Mouse (Mus musculus) CH12.LX (cell line): ENCODE measurements around the gene Cln6. TPM values are rescaled to one million over a fixed set of nuclear protein-coding genes. Genes with fewer than 3 reads are reported as not detected.

Source experiments
- DNase-seq: peaks from one replicate; pipeline ENCODE4 v3.0.0-alpha.2; 2013; ENCODE audit errors: extremely low read depth
- H3K27ac ChIP-seq: 2 replicates; pipeline ENCODE4 v1.5.1; 2012; ENCODE audit warnings: low read depth, mild to moderate bottlenecking, control low read depth, moderate library complexity; ENCODE audit not compliant: insufficient read depth
- H3K27me3 ChIP-seq: replicated peaks from 2 replicates; pipeline ENCODE3; 2012; ENCODE audit warnings: inconsistent platforms
- H3K36me3 ChIP-seq, 2 experiments: replicated peaks in 1 of 2; 2 replicates each; pipeline versions ENCODE3 to v1.6.1; 2012; ENCODE audit warnings: inconsistent platforms in 1 of 2, low read length in 1 of 2, mild to moderate bottlenecking in 1 of 2, mixed read lengths in 1 of 2, moderate library complexity in 1 of 2; ENCODE audit not compliant: control insufficient read depth in 1 of 2, insufficient read depth in 1 of 2
- H3K4me1 ChIP-seq, 2 experiments: 2 replicates each; pipeline ENCODE4 v1.6.1; 2012; ENCODE audit warnings: inconsistent platforms in 1 of 2, moderate library complexity in 1 of 2; ENCODE audit not compliant: insufficient read depth in 2 of 2, control insufficient read depth in 1 of 2
- H3K4me2 ChIP-seq: 2 replicates; pipeline ENCODE4 v1.6.1; 2012; ENCODE audit warnings: low read depth, mild to moderate bottlenecking, control low read depth; ENCODE audit not compliant: poor library complexity, insufficient read depth, severe bottlenecking
- H3K4me3 ChIP-seq, 3 experiments: fragments of 150-350 bp in 1 of 3; sonication (generic) in 1 of 3; replicated peaks in 1 of 3; 2 replicates each; pipeline versions ENCODE3 to v1.5.1; 2011 to 2012; ENCODE audit warnings: low read depth in 2 of 3, low read length in 2 of 3, mild to moderate bottlenecking in 2 of 3, moderate library complexity in 2 of 3, control low read depth in 1 of 3, improper control_type of control experiment in 1 of 3, inconsistent platforms in 1 of 3, mixed read lengths in 1 of 3; ENCODE audit not compliant: poor library complexity in 1 of 3
- H3K79me2 ChIP-seq: replicated peaks from 2 replicates; pipeline ENCODE4 v1.6.1; 2012; ENCODE audit warnings: mild to moderate bottlenecking, moderate library complexity; ENCODE audit not compliant: control insufficient read depth, poor library complexity, insufficient read depth, severe bottlenecking; ENCODE audit errors: extremely low read depth
- H3K9ac ChIP-seq: 2 replicates; pipeline ENCODE4 v1.6.1; 2012; ENCODE audit warnings: low read depth, mild to moderate bottlenecking, control low read depth, moderate library complexity; ENCODE audit not compliant: insufficient read depth
- H3K9me3 ChIP-seq: replicated peaks from 2 replicates; pipeline ENCODE3; 2012; ENCODE audit warnings: low read length, inconsistent platforms, mixed read lengths
- CHD1 ChIP-seq: IDR thresholded peaks from 2 replicates; pipeline ENCODE4 v1.6.1; 2012; ENCODE audit warnings: low read depth, low read length, improper control_type of control experiment, inconsistent platforms
- CHD2 ChIP-seq: IDR thresholded peaks from 2 replicates; pipeline ENCODE4 v1.6.1; 2011; ENCODE audit warnings: low read length, improper control_type of control experiment
- CTCF ChIP-seq, 2 experiments: IDR thresholded peaks in 1 of 2; conservative IDR thresholded peaks in 1 of 2; 2 replicates each; pipeline ENCODE4 v1.5.1; 2011 to 2012; ENCODE audit warnings: low read depth in 2 of 2, low read length in 2 of 2, improper control_type of control experiment in 1 of 2, inconsistent platforms in 1 of 2, mild to moderate bottlenecking in 1 of 2, moderate library complexity in 1 of 2
- E2F4 ChIP-seq: IDR thresholded peaks from 2 replicates; pipeline ENCODE4 v1.6.1; 2011; ENCODE audit warnings: low read depth, low read length, improper control_type of control experiment; ENCODE audit not compliant: insufficient replicate concordance
- GABPA ChIP-seq: IDR thresholded peaks from 2 replicates; pipeline ENCODE4 v1.6.1; 2012; ENCODE audit warnings: low read depth, low read length, improper control_type of control experiment, inconsistent platforms; ENCODE audit not compliant: insufficient replicate concordance
- HCFC1 ChIP-seq: IDR thresholded peaks from 2 replicates; pipeline ENCODE4 v1.6.1; 2012; ENCODE audit warnings: low read depth, mild to moderate bottlenecking, inconsistent platforms, low read length, improper control_type of control experiment
- IRF4 ChIP-seq: IDR thresholded peaks from 2 replicates; pipeline ENCODE4 v1.6.1; 2014; ENCODE audit warnings: low read depth, mild to moderate bottlenecking, inconsistent platforms, low read length, improper control_type of control experiment
- JUN ChIP-seq: IDR thresholded peaks from 2 replicates; pipeline ENCODE4 v1.6.1; 2011; ENCODE audit warnings: low read depth, mild to moderate bottlenecking, low read length, improper control_type of control experiment, moderate library complexity; ENCODE audit not compliant: insufficient read depth
- KAT2A ChIP-seq: IDR thresholded peaks from 2 replicates; pipeline ENCODE4 v1.6.1; 2012; ENCODE audit warnings: low read length, improper control_type of control experiment, inconsistent platforms; ENCODE audit not compliant: insufficient replicate concordance
- MAFK ChIP-seq: IDR thresholded peaks from 2 replicates; pipeline ENCODE4 v1.6.1; 2011; ENCODE audit warnings: low read length, improper control_type of control experiment; ENCODE audit not compliant: insufficient replicate concordance
- MAX ChIP-seq: IDR thresholded peaks from 2 replicates; pipeline ENCODE4 v1.6.1; 2011; ENCODE audit warnings: low read length, improper control_type of control experiment
- MAZ ChIP-seq: IDR thresholded peaks from 2 replicates; pipeline ENCODE4 v1.6.1; 2012; ENCODE audit warnings: low read depth, mild to moderate bottlenecking, inconsistent platforms, low read length, improper control_type of control experiment, moderate library complexity
- MEF2A ChIP-seq: IDR thresholded peaks from 2 replicates; pipeline ENCODE4 v1.6.1; 2014; ENCODE audit warnings: low read depth, mild to moderate bottlenecking, inconsistent platforms, low read length, improper control_type of control experiment, borderline replicate concordance
- MXI1 ChIP-seq: IDR thresholded peaks from 2 replicates; pipeline ENCODE4 v1.6.1; 2011; ENCODE audit warnings: mild to moderate bottlenecking, low read depth, low read length, improper control_type of control experiment
- MYC ChIP-seq: IDR thresholded peaks from 2 replicates; pipeline ENCODE4 v1.6.1; 2011; ENCODE audit warnings: low read depth, mild to moderate bottlenecking, improper control_type of control experiment, low read length
- NELFE ChIP-seq: IDR thresholded peaks from 2 replicates; pipeline ENCODE4 v1.6.1; 2011; ENCODE audit warnings: low read depth, low read length, improper control_type of control experiment
- NRF1 ChIP-seq: IDR thresholded peaks from 2 replicates; pipeline ENCODE4 v1.6.1; 2014; ENCODE audit warnings: low read depth, mild to moderate bottlenecking, inconsistent platforms, low read length, improper control_type of control experiment, moderate library complexity
- POLR2AphosphoS2 ChIP-seq: IDR thresholded peaks from 2 replicates; pipeline ENCODE4 v1.6.1; 2011; ENCODE audit warnings: low read depth, low read length, improper control_type of control experiment
- SIN3A ChIP-seq: IDR thresholded peaks from 2 replicates; pipeline ENCODE4 v1.6.1; 2012; ENCODE audit warnings: low read length, improper control_type of control experiment, inconsistent platforms
- TBP ChIP-seq: conservative IDR thresholded peaks from 2 replicates; pipeline ENCODE4 v1.6.1; 2011; ENCODE audit warnings: low read depth, low read length, improper control_type of control experiment
- USF2 ChIP-seq: conservative IDR thresholded peaks from 2 replicates; pipeline ENCODE4 v1.6.1; 2011; ENCODE audit warnings: low read depth, low read length, improper control_type of control experiment
- ZC3H11A ChIP-seq: IDR thresholded peaks from 2 replicates; pipeline ENCODE4 v1.6.1; 2012; ENCODE audit warnings: low read depth, mild to moderate bottlenecking, inconsistent platforms, low read length, improper control_type of control experiment
- ZMIZ1 ChIP-seq: IDR thresholded peaks from 2 replicates; pipeline ENCODE4 v1.6.1; 2012; ENCODE audit warnings: low read depth, mild to moderate bottlenecking, inconsistent platforms, low read length, improper control_type of control experiment
- ZNF384 ChIP-seq: IDR thresholded peaks from 2 replicates; pipeline ENCODE4 v1.6.1; 2012; ENCODE audit warnings: low read depth, low read length, improper control_type of control experiment, inconsistent platforms
- dilution Hi-C: fragments of 300-500 bp; cut with MboI; formaldehyde crosslinking; loops from 2 replicates; pipeline ENCODE4 v1.14.3; 2020; ENCODE audit warnings: low sequenced_read_pairs; ENCODE audit not compliant: extremely low pct_unique_long_range_greater_than_20kb, extremely low pct_ligation_motif_present
- in situ Hi-C: fragments of 300-500 bp; cut with MboI; formaldehyde crosslinking; loops from 3 replicates; pipeline ENCODE4 v1.14.3; 2019; ENCODE audit warnings: low sequenced_read_pairs, low pct_ligation_motif_present, low pct_unique_long_range_greater_than_20kb, mixed read lengths
- polyA plus RNA-seq: library from polyadenylated mRNA; unstranded; fragments of >175 nt; gene quantifications from 2 replicates; pipeline ENCODE4 v1.2.1, GENCODE M21; 2012; ENCODE audit warnings: low read depth; ENCODE audit not compliant: insufficient read length
- total RNA-seq, 2 experiments: library from RNA; depleted of rRNA; stranded (reverse); fragments of 300-350 nt in 1 of 2; fragments of >200 nt in 1 of 2; gene quantifications; 2 replicates each; pipeline ENCODE4 v1.2.3; 2012 to 2014

Cln6 gene
- total and polyA plus RNA-seq, 3 experiments = 17.8 to 35.1 (median 25.3) TPM

GRCm38 (mm10) chr9:62870728-62871127 lies 32.1 kb downstream of the Cln6 start:
- peaks cover 0 to 2% of the 10 kb centered on the region in 2 experiments for H3K36me3 ChIP-seq
- H3K79me2 ChIP-seq = no peaks in the 10 kb centered on the region
- no peaks in the 10 kb centered on the region for H3K4me1 ChIP-seq
- no peaks in the 10 kb centered on the region for H3K9me3 ChIP-seq
- no peaks in the 10 kb centered on the region for H3K27me3 ChIP-seq
- DNase-seq = no peak
- H3K4me3 ChIP-seq = no peak overlapping the region
- no peak overlapping the region for H3K9ac ChIP-seq
- dilution Hi-C loops (no loop called here), in situ Hi-C loops (no loop called here)
- H3K27ac ChIP-seq = no peak overlapping the region
- no peak overlapping the region for H3K4me2 ChIP-seq
- TF ChIP-seq HCFC1 (no peak), ZC3H11A (no peak), CHD2 (no peak), MEF2A (no peak), ZNF384 (no peak), USF2 (no peak), MYC (no peak), ZMIZ1 (no peak), MAFK (no peak), NRF1 (no peak), MXI1 (no peak), IRF4 (no peak), MAX (no peak), JUN (no peak), KAT2A (no peak), TBP (no peak), MAZ (no peak), SIN3A (no peak), GABPA (no peak)

- in situ Hi-C loops = no loop called here
- TF ChIP-seq SIN3A = no peak
- no peak for TF ChIP-seq MYC
- no peak for TF ChIP-seq KAT2A
- TF ChIP-seq E2F4 = no peak
- TF ChIP-seq CTCF (conservative IDR thresholded peaks at IDR 0.05 in 1 of 2, IDR thresholded peaks at IDR 0.05 in 1 of 2; ENCODE audit: low read depth in 2 of 2, low read length in 2 of 2) = no peak
- TF ChIP-seq POLR2AphosphoS2 = no peak
- TF ChIP-seq CHD1 = no peak
- TF ChIP-seq ZNF384 = no peak
- TF ChIP-seq NELFE = no peak
- no peaks in the 10 kb centered on the region for H3K27me3 ChIP-seq
- no peak overlapping the region for H3K9ac ChIP-seq
- dilution Hi-C loops = no loop called here
- no peaks in the 10 kb centered on the region for H3K9me3 ChIP-seq
- no peak overlapping the region for H3K4me2 ChIP-seq
- H3K36me3 ChIP-seq = peaks cover 16 to 30% of the 10 kb centered on the region in 2 experiments
- DNase-seq = no peak
- H3K4me1 ChIP-seq = peaks cover 6 to 9% of the 10 kb centered on the region in 2 experiments
- no peak overlapping the region for H3K4me3 ChIP-seq
- no peaks in the 10 kb centered on the region for H3K79me2 ChIP-seq
- H3K27ac ChIP-seq = no peak overlapping the region
Observed at GRCm38 (mm10) chr9:62876966-62877616, 38.5 kb downstream of the Cln6 start.
